Mouse (Mus musculus): ENCODE data around the gene 9130409I23Rik. TPM values are rescaled to one million over a fixed set of nuclear protein-coding genes. Genes with fewer than 3 reads are reported as not detected.

The 9130409I23Rik gene
- polyA plus RNA-seq, 1 experiment from 2014 or later: not detected

DNA sequence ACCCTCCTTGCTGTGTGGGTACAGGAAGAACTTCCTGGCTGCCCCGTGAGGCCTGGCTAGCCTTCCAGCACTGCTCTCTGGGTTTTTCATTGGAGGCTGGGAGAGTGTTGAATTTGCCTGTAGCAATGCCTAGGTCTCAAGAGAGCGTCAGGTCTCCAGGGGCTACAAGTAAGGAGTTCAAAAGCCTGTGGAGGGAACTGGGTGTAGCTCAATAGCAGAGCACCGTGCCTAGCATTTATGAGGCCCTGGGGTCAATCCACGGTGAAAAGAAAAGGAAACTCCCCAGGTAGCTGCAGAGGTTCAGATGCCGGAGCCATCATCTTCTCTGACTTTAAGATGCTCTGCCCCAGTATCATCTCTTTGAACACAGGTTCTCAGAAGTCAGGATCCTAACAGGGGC, 39.4 kb upstream of the 9130409I23Rik start:
- Histone ChIP-seq H3K4me1 (replicated peaks; ENCODE audit: control insufficient read depth, insufficient read depth, low read length) (peaks cover 2% of the 10 kb centered on the region; the same call in 1 of the 2 replicates), H3K27me3 (replicated peaks; ENCODE audit: control insufficient read depth, insufficient read depth, low read length) (no peaks in the 10 kb centered on the region), H3K4me3 (ENCODE audit: low read depth, low read length) (no peak overlapping the region), H3K27ac (ENCODE audit: low read depth) (no peak overlapping the region), H3K4me2 (ENCODE audit: low read length) (no peak overlapping the region), H3K9me3 (ENCODE audit: control insufficient read depth, low read length) (no peaks in the 10 kb centered on the region), H3K9ac (ENCODE audit: low read length) (no peak overlapping the region), H3K36me3 (ENCODE audit: control insufficient read depth, insufficient read depth, low read length) (no peaks in the 10 kb centered on the region)
- WGBS: 66% methylated on average over 5 of the region's 5 CpGs
- DNase-seq (ENCODE audit: low spot score): no peak
- ATAC-seq (replicated peaks; ENCODE audit: low FRiP score, low TSS enrichment, low read depth): no peak

GRCm38 (mm10) chr1:181012416-181012815, 38.6 kb upstream of the 9130409I23Rik start:
- H3K9me3 ChIP-seq (ENCODE audit: control insufficient read depth, low read length): no peaks in the 10 kb centered on the region
- no peak overlapping the region for H3K4me3 ChIP-seq (ENCODE audit: low read depth, low read length)
- no peak overlapping the region for H3K4me2 ChIP-seq (ENCODE audit: low read length)
- no peak for DNase-seq (ENCODE audit: low spot score)
- no peak overlapping the region for H3K9ac ChIP-seq (ENCODE audit: low read length)
- H3K4me1 ChIP-seq (replicated peaks; ENCODE audit: control insufficient read depth, insufficient read depth, low read length): peaks cover 2% of the 10 kb centered on the region; the same call in 1 of the 2 replicates
- H3K36me3 ChIP-seq (ENCODE audit: control insufficient read depth, insufficient read depth, low read length): no peaks in the 10 kb centered on the region
- no peaks in the 10 kb centered on the region for H3K27me3 ChIP-seq (replicated peaks; ENCODE audit: control insufficient read depth, insufficient read depth, low read length)
- H3K27ac ChIP-seq (ENCODE audit: low read depth): no peak overlapping the region
- 86% methylated on average over 3 of the region's 3 CpGs for WGBS
- ATAC-seq (replicated peaks; ENCODE audit: low FRiP score, low TSS enrichment, low read depth): no peak

DNA sequence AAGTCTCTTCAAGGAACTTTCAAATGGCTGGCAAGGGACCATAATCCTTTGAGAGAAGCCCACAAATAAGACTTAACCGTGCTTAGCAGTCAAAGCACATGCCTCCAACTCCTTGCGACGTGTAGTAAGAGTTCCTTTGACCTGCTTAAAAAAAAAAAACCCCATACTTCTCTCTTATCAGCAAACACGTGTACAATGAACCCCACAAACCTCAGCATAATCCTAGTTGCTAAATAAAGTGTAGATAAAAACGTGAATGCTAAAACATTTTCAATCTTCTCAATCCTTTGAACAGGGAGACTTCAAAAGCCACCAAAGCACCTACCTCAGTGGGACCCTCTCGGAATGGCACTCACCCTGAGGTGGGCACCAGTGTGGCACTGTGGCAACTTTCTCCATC, 37.6 kb upstream of the 9130409I23Rik start:
- no peaks in the 10 kb centered on the region for H3K27me3 ChIP-seq (replicated peaks; ENCODE audit: control insufficient read depth, insufficient read depth, low read length)
- no peak overlapping the region for H3K4me2 ChIP-seq (ENCODE audit: low read length)
- DNase-seq (ENCODE audit: low spot score) (no peak), ATAC-seq (replicated peaks; ENCODE audit: low FRiP score, low TSS enrichment, low read depth) (no peak)
- no peaks in the 10 kb centered on the region for H3K36me3 ChIP-seq (ENCODE audit: control insufficient read depth, insufficient read depth, low read length)
- H3K4me3 ChIP-seq (ENCODE audit: low read depth, low read length): no peak overlapping the region
- no peak overlapping the region for H3K27ac ChIP-seq (ENCODE audit: low read depth)
- 76% methylated on average over 6 of the region's 6 CpGs for WGBS
- peaks cover 2% of the 10 kb centered on the region; the same call in 1 of the 2 replicates for H3K4me1 ChIP-seq (replicated peaks; ENCODE audit: control insufficient read depth, insufficient read depth, low read length)
- H3K9me3 ChIP-seq (ENCODE audit: control insufficient read depth, low read length): no peaks in the 10 kb centered on the region
- no peak overlapping the region for H3K9ac ChIP-seq (ENCODE audit: low read length)

DNA sequence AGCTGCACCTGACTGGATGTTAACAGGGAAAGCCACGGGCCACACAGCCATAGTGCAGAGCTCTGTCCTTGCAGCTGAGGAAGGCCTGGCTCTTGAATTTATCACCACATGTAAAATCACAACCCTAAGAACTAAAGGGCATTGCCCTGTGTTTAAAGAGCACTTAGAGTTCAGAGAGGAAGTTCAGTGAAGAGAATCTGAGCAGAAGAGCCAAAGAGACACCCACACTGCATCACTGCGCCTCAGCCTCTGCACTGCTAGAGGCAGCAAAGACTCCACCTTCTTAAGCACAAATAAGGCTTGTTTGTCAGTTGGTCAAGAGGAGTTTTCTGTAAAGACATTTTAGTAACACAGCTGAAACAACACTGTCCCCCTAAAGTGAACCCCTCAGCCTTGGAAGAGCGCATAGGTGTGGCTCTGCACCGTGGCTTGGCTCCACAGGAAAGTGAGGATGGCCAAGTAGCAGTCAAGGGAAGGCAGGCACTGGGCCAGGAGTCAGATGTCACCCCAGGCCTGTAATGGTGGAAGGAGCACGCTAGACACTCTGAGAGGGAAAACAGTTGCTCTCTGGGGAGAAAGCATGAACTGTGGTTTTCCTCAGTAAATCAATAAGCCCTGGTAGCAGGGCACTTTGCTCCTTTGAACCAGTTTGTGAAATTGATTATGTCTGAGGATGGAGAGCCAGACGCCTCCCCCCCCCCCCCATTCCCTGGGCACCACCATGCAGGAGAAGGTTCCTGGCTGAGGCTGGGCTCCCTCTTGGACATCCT, 36.1 kb upstream of the 9130409I23Rik start:
- WGBS: 71% methylated on average over 6 of the region's 6 CpGs
- no peaks in the 10 kb centered on the region for H3K36me3 ChIP-seq (ENCODE audit: control insufficient read depth, insufficient read depth, low read length)

GRCm38 (mm10) chr1:181015558-181015957, 35.5 kb upstream of the 9130409I23Rik start:
- Histone ChIP-seq H3K27ac (ENCODE audit: low read depth) (no peak overlapping the region), H3K4me2 (ENCODE audit: low read length) (no peak overlapping the region), H3K9ac (ENCODE audit: low read length) (no peak overlapping the region), H3K36me3 (ENCODE audit: control insufficient read depth, insufficient read depth, low read length) (no peaks in the 10 kb centered on the region), H3K4me3 (ENCODE audit: low read depth, low read length) (no peak overlapping the region), H3K27me3 (replicated peaks; ENCODE audit: control insufficient read depth, insufficient read depth, low read length) (no peaks in the 10 kb centered on the region), H3K4me1 (replicated peaks; ENCODE audit: control insufficient read depth, insufficient read depth, low read length) (peaks cover 2% of the 10 kb centered on the region; the same call in 1 of the 2 replicates), H3K9me3 (ENCODE audit: control insufficient read depth, low read length) (no peaks in the 10 kb centered on the region)
- ATAC-seq (replicated peaks; ENCODE audit: low FRiP score, low TSS enrichment, low read depth): no peak
- DNase-seq (ENCODE audit: low spot score): no peak

More for the DNA sequence above, 36.1 kb upstream of the 9130409I23Rik start:
- Histone ChIP-seq H3K4me1 (replicated peaks; ENCODE audit: control insufficient read depth, insufficient read depth, low read length) (peaks cover 2% of the 10 kb centered on the region; the same call in 1 of the 2 replicates), H3K9me3 (ENCODE audit: control insufficient read depth, low read length) (no peaks in the 10 kb centered on the region), H3K27me3 (replicated peaks; ENCODE audit: control insufficient read depth, insufficient read depth, low read length) (no peaks in the 10 kb centered on the region), H3K4me3 (ENCODE audit: low read depth, low read length) (no peak overlapping the region), H3K4me2 (ENCODE audit: low read length) (no peak overlapping the region), H3K27ac (ENCODE audit: low read depth) (no peak overlapping the region), H3K9ac (ENCODE audit: low read length) (no peak overlapping the region)
- DNase-seq (ENCODE audit: low spot score) (peak; percentile 18), ATAC-seq (replicated peaks; ENCODE audit: low FRiP score, low TSS enrichment, low read depth) (no peak)

DNA sequence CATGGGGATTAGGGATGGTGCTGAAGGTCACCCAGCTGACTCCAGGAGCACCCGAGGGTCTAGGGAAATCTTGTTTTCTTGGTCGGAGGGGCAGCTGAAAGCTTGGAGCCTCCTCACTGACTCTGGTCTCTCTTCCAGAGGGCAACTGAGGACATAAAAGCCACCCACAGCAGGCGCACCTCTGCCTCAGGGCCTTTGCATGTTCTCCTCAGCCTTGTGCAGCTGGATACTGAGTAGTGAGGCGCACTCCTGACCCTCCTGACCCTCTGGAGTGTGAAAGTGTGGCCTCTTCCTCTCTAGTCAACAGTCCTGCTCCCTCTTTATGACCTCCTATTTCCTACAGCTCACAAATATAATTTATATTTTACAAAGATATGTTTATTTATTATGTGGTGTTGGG, 35.0 kb upstream of the 9130409I23Rik start:
- Histone ChIP-seq H3K4me3 (ENCODE audit: low read depth, low read length) (0 out of 2 replicates have a peak overlapping the region, but pooled peaks have one; percentile 42), H3K9ac (ENCODE audit: low read length) (no peak overlapping the region), H3K36me3 (ENCODE audit: control insufficient read depth, insufficient read depth, low read length) (no peaks in the 10 kb centered on the region), H3K9me3 (ENCODE audit: control insufficient read depth, low read length) (no peaks in the 10 kb centered on the region), H3K27me3 (replicated peaks; ENCODE audit: control insufficient read depth, insufficient read depth, low read length) (no peaks in the 10 kb centered on the region), H3K4me1 (replicated peaks; ENCODE audit: control insufficient read depth, insufficient read depth, low read length) (peaks cover 2% of the 10 kb centered on the region; the same call in 1 of the 2 replicates), H3K27ac (ENCODE audit: low read depth) (no peak overlapping the region), H3K4me2 (ENCODE audit: low read length) (peak overlapping the region; percentile 95; the same call in 1 of the 2 replicates)
- WGBS: 83% methylated on average over 4 of the region's 4 CpGs
- ATAC-seq (replicated peaks; ENCODE audit: low FRiP score, low TSS enrichment, low read depth) (no peak), DNase-seq (ENCODE audit: low spot score) (no peak)

DNA sequence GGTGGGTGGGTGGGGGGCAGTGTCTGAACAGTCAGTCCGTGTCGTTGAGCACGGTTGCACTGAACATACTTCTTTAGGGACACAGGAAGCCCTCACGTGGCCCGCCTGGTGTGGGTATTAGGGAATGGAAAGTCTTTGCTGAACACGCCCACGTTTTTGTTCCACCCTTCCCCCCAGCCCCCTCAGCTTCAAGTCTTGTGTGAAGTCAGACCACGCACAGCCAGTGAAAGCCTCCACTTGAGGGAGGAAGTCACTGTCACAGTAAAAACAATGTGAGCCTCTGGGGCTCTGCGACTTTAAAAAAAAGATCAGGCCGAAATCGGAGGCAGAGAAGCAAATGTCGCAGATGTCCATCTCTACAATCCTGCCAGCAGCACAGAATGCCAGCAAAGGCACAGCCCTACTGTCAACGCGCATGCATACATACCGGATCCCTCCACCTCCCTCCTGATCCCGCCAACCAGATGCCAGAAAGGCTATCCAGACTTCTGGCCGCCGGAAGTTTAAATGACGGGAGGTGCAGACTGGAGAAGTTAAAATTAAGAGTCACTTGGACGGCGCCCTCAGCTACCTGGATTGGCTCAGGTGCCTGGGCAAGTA, 34.4 kb upstream of the 9130409I23Rik start:
- H3K27ac ChIP-seq (ENCODE audit: low read depth): no peak overlapping the region
- DNase-seq (ENCODE audit: low spot score) (peak; percentile 71), ATAC-seq (replicated peaks; ENCODE audit: low FRiP score, low TSS enrichment, low read depth) (peak; percentile 53; the same call in 1 of the 2 replicates)
- peak overlapping the region; percentile 95 for H3K4me2 ChIP-seq (ENCODE audit: low read length)
- peaks cover 2% of the 10 kb centered on the region; the same call in 1 of the 2 replicates for H3K4me1 ChIP-seq (replicated peaks; ENCODE audit: control insufficient read depth, insufficient read depth, low read length)
- no peaks in the 10 kb centered on the region for H3K9me3 ChIP-seq (ENCODE audit: control insufficient read depth, low read length)
- no peaks in the 10 kb centered on the region for H3K27me3 ChIP-seq (replicated peaks; ENCODE audit: control insufficient read depth, insufficient read depth, low read length)
- H3K4me3 ChIP-seq (ENCODE audit: low read depth, low read length): peak overlapping the region; percentile 42
- H3K9ac ChIP-seq (ENCODE audit: low read length): peak overlapping the region; percentile 20; the same call in 1 of the 2 replicates
- H3K36me3 ChIP-seq (ENCODE audit: control insufficient read depth, insufficient read depth, low read length): no peaks in the 10 kb centered on the region
- 5% methylated on average over 21 of the region's 21 CpGs for WGBS

DNA sequence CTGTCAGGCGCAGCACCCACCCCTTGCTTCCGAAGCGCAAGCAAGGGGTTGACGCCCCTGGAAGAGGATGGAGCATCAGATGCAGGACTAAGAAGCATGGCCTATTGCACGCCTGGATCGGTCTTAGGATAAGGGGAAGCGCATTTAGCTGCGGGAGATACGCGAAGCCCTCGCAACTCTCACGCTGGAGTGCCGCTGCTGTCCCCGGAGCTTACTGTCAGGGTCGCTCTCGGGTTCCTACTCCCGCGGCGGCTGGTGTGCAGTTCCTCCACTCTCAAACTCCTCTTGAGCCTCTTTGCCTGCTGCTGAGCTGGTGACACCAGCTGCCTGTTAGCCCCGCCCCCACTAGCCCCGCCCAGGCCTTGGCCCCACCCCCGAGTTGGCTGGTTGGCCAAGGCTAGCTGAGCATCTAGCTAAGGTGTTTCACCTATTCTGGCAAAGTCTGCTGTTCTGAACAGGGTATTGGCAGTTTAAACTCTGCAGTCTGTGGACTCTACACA, 33.8 kb upstream of the 9130409I23Rik start:
- DNase-seq (ENCODE audit: low spot score): peak; percentile 89
- under 1% methylated on average over 22 of the region's 22 CpGs for WGBS
- peak overlapping the region; percentile 95 for H3K4me2 ChIP-seq (ENCODE audit: low read length)
- H3K27ac ChIP-seq (ENCODE audit: low read depth): no peak overlapping the region
- no peaks in the 10 kb centered on the region for H3K36me3 ChIP-seq (ENCODE audit: control insufficient read depth, insufficient read depth, low read length)
- peak overlapping the region; percentile 42 for H3K4me3 ChIP-seq (ENCODE audit: low read depth, low read length)
- ATAC-seq (replicated peaks; ENCODE audit: low FRiP score, low TSS enrichment, low read depth): peak; percentile 80; the same call in 1 of the 2 replicates
- peak overlapping the region; percentile 20; the same call in 1 of the 2 replicates for H3K9ac ChIP-seq (ENCODE audit: low read length)
- no peaks in the 10 kb centered on the region for H3K27me3 ChIP-seq (replicated peaks; ENCODE audit: control insufficient read depth, insufficient read depth, low read length)
- peaks cover 2% of the 10 kb centered on the region; the same call in 1 of the 2 replicates for H3K4me1 ChIP-seq (replicated peaks; ENCODE audit: control insufficient read depth, insufficient read depth, low read length)
- H3K9me3 ChIP-seq (ENCODE audit: control insufficient read depth, low read length): no peaks in the 10 kb centered on the region
